Mouse (Mus musculus) lung, embryonic 15.5 days (tissue): ENCODE results near the gene BC034090. TPM values are rescaled to one million over a fixed set of nuclear protein-coding genes. Genes with fewer than 3 reads are reported as not detected.

ENCODE experiments used
- ATAC-seq: fragments of 200-750 bp; cut with Nextera tagmentation; 2 replicates; pipeline ENCODE4 v1.8.0; 2017; ENCODE audit warnings: moderate number of reproducible peaks, borderline replicate concordance; ENCODE audit not compliant: low FRiP score, low TSS enrichment; ENCODE audit errors: extremely low read depth
- H3K27ac ChIP-seq: fragments of 300-500 bp; sonication (generic); 2 replicates; pipeline ENCODE4 v1.5.1; 2015; ENCODE audit warnings: moderate library complexity, mild to moderate bottlenecking, inconsistent platforms
- H3K27me3 ChIP-seq: fragments of 300-500 bp; sonication (generic); 2 replicates; pipeline ENCODE4 v1.6.1; 2015; ENCODE audit warnings: inconsistent platforms
- H3K36me3 ChIP-seq: fragments of 300-500 bp; sonication (generic); 2 replicates; pipeline ENCODE4 v1.6.1; 2015; ENCODE audit warnings: inconsistent platforms
- H3K4me1 ChIP-seq: fragments of 300-500 bp; sonication (generic); 2 replicates; pipeline ENCODE4 v1.6.1; 2015; ENCODE audit warnings: inconsistent platforms
- H3K4me2 ChIP-seq: fragments of 300-500 bp; sonication (generic); 2 replicates; pipeline ENCODE4 v1.6.1; 2015; ENCODE audit warnings: inconsistent platforms, mild to moderate bottlenecking, moderate library complexity
- H3K4me3 ChIP-seq: fragments of 300-500 bp; sonication (generic); 2 replicates; pipeline ENCODE4 v1.5.1; 2015; ENCODE audit warnings: mild to moderate bottlenecking, inconsistent platforms
- H3K9ac ChIP-seq: fragments of 300-500 bp; sonication (generic); 2 replicates; pipeline ENCODE4 v1.6.1; 2015; ENCODE audit warnings: inconsistent platforms
- H3K9me3 ChIP-seq: fragments of 300-500 bp; sonication (generic); 2 replicates; pipeline ENCODE4 v1.6.1; 2016; ENCODE audit warnings: inconsistent platforms
- WGBS: fragments of 180-500 bp; shearing (Covaris S2); methylation state at CpG from one replicate; pipeline ENCODE4 v1.1.7; 2015; 5-methylcytosine and 5-hydroxymethylcytosine counted together
- polyA plus RNA-seq: library from polyadenylated mRNA; unstranded; fragments of >200 nt; fragmentation: Nextera tagmentation; extraction: Ambion mirVana; gene quantifications from 2 replicates; pipeline ENCODE4 v1.2.1, GENCODE M21; 2015

The BC034090 gene
- polyA plus RNA-seq, 1 experiment from 2014 or later, result 4.2 TPM

GRCm38 (mm10) chr1:155229464-155230411, 14.5 kb downstream of the BC034090 start:
- peaks cover 32% of the 10 kb centered on the region for H3K4me1 ChIP-seq
- H3K27me3 ChIP-seq, result no peaks in the 10 kb centered on the region
- ATAC-seq, result no peak
- no peak overlapping the region for H3K4me2 ChIP-seq
- no peaks in the 10 kb centered on the region; the same call in 1 of the 2 replicates for H3K36me3 ChIP-seq
- no peak overlapping the region for H3K9ac ChIP-seq
- H3K4me3 ChIP-seq, result no peak overlapping the region
- H3K9me3 ChIP-seq, result no peaks in the 10 kb centered on the region
- peak overlapping the region; percentile 57 for H3K27ac ChIP-seq
- WGBS, result 36% methylated on average over 14 of the region's 14 CpGs

GRCm38 (mm10) chr1:155223849-155224554, 20.2 kb downstream of the BC034090 start:
- Histone ChIP-seq H3K27me3 (no peaks in the 10 kb centered on the region), H3K4me1 (peaks cover 11% of the 10 kb centered on the region), H3K27ac (no peak overlapping the region), H3K9me3 (no peaks in the 10 kb centered on the region), H3K9ac (no peak overlapping the region), H3K4me3 (no peak overlapping the region), H3K36me3 (no peaks in the 10 kb centered on the region; the same call in 1 of the 2 replicates), H3K4me2 (peak overlapping the region; percentile 32)
- ATAC-seq, result peak; percentile 52; the same call in 1 of the 2 replicates
- 27% methylated on average over 16 of the region's 16 CpGs for WGBS

GRCm38 (mm10) chr1:155223036-155223435, 21.2 kb downstream of the BC034090 start:
- Histone ChIP-seq H3K4me2 (no peak overlapping the region), H3K9me3 (no peaks in the 10 kb centered on the region), H3K4me3 (no peak overlapping the region), H3K27me3 (no peaks in the 10 kb centered on the region), H3K4me1 (peaks cover 11% of the 10 kb centered on the region), H3K36me3 (no peaks in the 10 kb centered on the region; the same call in 1 of the 2 replicates), H3K9ac (no peak overlapping the region), H3K27ac (no peak overlapping the region)
- 85% methylated on average over 6 of the region's 6 CpGs for WGBS
- ATAC-seq, result no peak

GRCm38 (mm10) chr1:155222101-155222669, 22.1 kb downstream of the BC034090 start:
- H3K27me3 ChIP-seq, result no peaks in the 10 kb centered on the region
- ATAC-seq, result no peak
- no peak overlapping the region for H3K9ac ChIP-seq
- peak overlapping the region; percentile 36 for H3K27ac ChIP-seq
- no peak overlapping the region for H3K4me3 ChIP-seq
- WGBS, result 55% methylated on average over 11 of the region's 11 CpGs
- H3K36me3 ChIP-seq, result no peaks in the 10 kb centered on the region; the same call in 1 of the 2 replicates
- H3K9me3 ChIP-seq, result no peaks in the 10 kb centered on the region
- H3K4me2 ChIP-seq, result no peak overlapping the region
- peaks cover 11% of the 10 kb centered on the region for H3K4me1 ChIP-seq

GRCm38 (mm10) chr1:155218924-155219323, 25.3 kb downstream of the BC034090 start:
- H3K36me3 ChIP-seq, result no peaks in the 10 kb centered on the region

GRCm38 (mm10) chr1:155217865-155218541, 26.2 kb downstream of the BC034090 start:
- Histone ChIP-seq H3K27me3 (no peaks in the 10 kb centered on the region), H3K4me3 (no peak overlapping the region), H3K9ac (no peak overlapping the region), H3K27ac (no peak overlapping the region), H3K9me3 (no peaks in the 10 kb centered on the region), H3K4me1 (peaks cover 38% of the 10 kb centered on the region), H3K36me3 (no peaks in the 10 kb centered on the region), H3K4me2 (no peak overlapping the region)
- 50% methylated on average over 9 of the region's 9 CpGs for WGBS
- no peak for ATAC-seq

More at GRCm38 (mm10) chr1:155218924-155219323, 25.3 kb downstream of the BC034090 start:
- Histone ChIP-seq H3K4me2 (no peak overlapping the region), H3K27me3 (no peaks in the 10 kb centered on the region), H3K4me1 (peaks cover 31% of the 10 kb centered on the region), H3K9ac (no peak overlapping the region), H3K27ac (no peak overlapping the region), H3K4me3 (no peak overlapping the region), H3K9me3 (no peaks in the 10 kb centered on the region)
- no peak for ATAC-seq
- WGBS, result 73% methylated on average over 5 of the region's 5 CpGs

GRCm38 (mm10) chr1:155216844-155217243, 27.4 kb downstream of the BC034090 start:
- H3K36me3 ChIP-seq, result no peaks in the 10 kb centered on the region
- H3K9ac ChIP-seq, result no peak overlapping the region
- 52% methylated on average over 6 of the region's 6 CpGs for WGBS
- ATAC-seq, result no peak
- no peak overlapping the region for H3K4me3 ChIP-seq
- H3K9me3 ChIP-seq, result no peaks in the 10 kb centered on the region
- H3K4me2 ChIP-seq, result no peak overlapping the region
- peaks cover 44% of the 10 kb centered on the region for H3K4me1 ChIP-seq
- no peak overlapping the region for H3K27ac ChIP-seq
- H3K27me3 ChIP-seq, result no peaks in the 10 kb centered on the region

GRCm38 (mm10) chr1:155216313-155216712, 27.9 kb downstream of the BC034090 start:
- H3K4me1 ChIP-seq, result peaks cover 48% of the 10 kb centered on the region
- H3K36me3 ChIP-seq, result no peaks in the 10 kb centered on the region
- H3K9ac ChIP-seq, result no peak overlapping the region

GRCm38 (mm10) chr1:155215066-155215764, 29.0 kb downstream of the BC034090 start:
- H3K9me3 ChIP-seq, result no peaks in the 10 kb centered on the region
- peaks cover 56% of the 10 kb centered on the region for H3K4me1 ChIP-seq
- ATAC-seq, result no peak
- H3K27me3 ChIP-seq, result no peaks in the 10 kb centered on the region
- no peak overlapping the region for H3K9ac ChIP-seq
- H3K4me2 ChIP-seq, result no peak overlapping the region
- 36% methylated on average over 9 of the region's 9 CpGs for WGBS
- no peak overlapping the region for H3K4me3 ChIP-seq
- H3K36me3 ChIP-seq, result no peaks in the 10 kb centered on the region
- no peak overlapping the region for H3K27ac ChIP-seq

More at GRCm38 (mm10) chr1:155216313-155216712, 27.9 kb downstream of the BC034090 start:
- WGBS, result 68% methylated on average over 11 of the region's 11 CpGs
- H3K27me3 ChIP-seq, result no peaks in the 10 kb centered on the region
- ATAC-seq, result no peak
- H3K27ac ChIP-seq, result no peak overlapping the region
- no peak overlapping the region for H3K4me3 ChIP-seq
- no peaks in the 10 kb centered on the region for H3K9me3 ChIP-seq
- H3K4me2 ChIP-seq, result no peak overlapping the region

- no peaks in the 10 kb centered on the region for H3K36me3 ChIP-seq
- no peaks in the 10 kb centered on the region for H3K9me3 ChIP-seq
- no peak overlapping the region for H3K4me3 ChIP-seq
- H3K9ac ChIP-seq, result no peak overlapping the region
- 70% methylated on average over 7 of the region's 7 CpGs for WGBS
- H3K4me1 ChIP-seq, result peaks cover 61% of the 10 kb centered on the region
- ATAC-seq, result no peak
- no peaks in the 10 kb centered on the region for H3K27me3 ChIP-seq
- H3K27ac ChIP-seq, result peak overlapping the region; percentile 86; the same call in 1 of the 2 replicates
- H3K4me2 ChIP-seq, result no peak overlapping the region
Measured at GRCm38 (mm10) chr1:155213912-155214311, 30.3 kb downstream of the BC034090 start.
